Mouse (Mus musculus) testis, adult 2 months (tissue): ENCODE data around the gene Igsf9.

Source experiments
- CTCF ChIP-seq: fragments of 200-500 bp; IDR thresholded peaks from 2 replicates; pipeline ENCODE4 v1.5.1; 2012; ENCODE audit warnings: low read depth, mild to moderate bottlenecking, inconsistent platforms, low read length, moderate library complexity; ENCODE audit not compliant: control insufficient read depth, insufficient read depth, insufficient replicate concordance
- POLR2A ChIP-seq: fragments of 200-500 bp; IDR thresholded peaks from 2 replicates; pipeline ENCODE4 v1.6.1; 2012; ENCODE audit warnings: low read depth, mild to moderate bottlenecking, inconsistent platforms, low read length, moderate library complexity; ENCODE audit not compliant: control insufficient read depth

GRCm38 (mm10) chr1:172474196-172474595, 7.4 kb upstream of the Igsf9 start:
- TF ChIP-seq CTCF (no peak), POLR2A (no peak)
